Mouse (Mus musculus) urinary bladder, postnatal 14 days (tissue): ENCODE data around the gene Tnfsfm13.

Source experiments
- DNase-seq: peaks from one replicate; pipeline ENCODE4 v3.0.0; 2021; ENCODE audit warnings: low spot score

The Tnfsfm13 gene

DNA sequence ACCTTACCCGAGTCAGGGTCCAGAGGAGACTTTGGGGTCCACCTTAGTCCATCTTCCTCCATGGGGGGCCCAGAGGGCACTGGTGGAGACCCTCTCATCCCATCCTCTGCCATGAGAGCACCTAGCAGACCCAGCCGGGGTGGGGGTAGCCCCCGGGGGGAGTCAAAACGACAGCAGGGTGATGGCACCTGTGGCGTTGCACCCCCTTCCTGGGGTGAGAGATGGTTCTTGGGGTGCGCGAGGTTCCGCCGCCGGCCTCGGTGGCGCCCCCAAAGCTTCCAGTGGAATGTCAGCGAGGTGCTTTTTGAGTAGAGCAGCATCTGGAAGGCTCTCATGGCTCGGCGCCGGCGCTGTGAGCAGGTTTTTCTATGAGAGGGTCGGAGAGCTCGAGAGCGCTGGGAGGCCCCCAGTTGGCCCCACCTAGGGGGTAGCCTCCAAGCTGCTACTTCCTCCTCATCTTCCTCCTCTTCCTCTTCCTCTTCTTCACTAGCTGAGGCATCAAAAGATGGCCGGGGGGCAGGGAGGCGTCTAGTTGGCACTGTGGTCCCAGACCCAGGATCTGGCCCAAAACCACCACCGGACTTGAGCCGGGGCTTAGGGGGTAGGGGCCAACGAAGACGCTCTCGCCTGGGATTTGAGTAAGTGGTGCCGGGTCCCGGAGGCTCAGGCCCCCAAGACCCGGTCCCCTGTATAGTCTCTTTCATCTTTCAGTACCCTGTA is 15.6 kb downstream of the Tnfsfm13 start:
- no peak for DNase-seq

DNA sequence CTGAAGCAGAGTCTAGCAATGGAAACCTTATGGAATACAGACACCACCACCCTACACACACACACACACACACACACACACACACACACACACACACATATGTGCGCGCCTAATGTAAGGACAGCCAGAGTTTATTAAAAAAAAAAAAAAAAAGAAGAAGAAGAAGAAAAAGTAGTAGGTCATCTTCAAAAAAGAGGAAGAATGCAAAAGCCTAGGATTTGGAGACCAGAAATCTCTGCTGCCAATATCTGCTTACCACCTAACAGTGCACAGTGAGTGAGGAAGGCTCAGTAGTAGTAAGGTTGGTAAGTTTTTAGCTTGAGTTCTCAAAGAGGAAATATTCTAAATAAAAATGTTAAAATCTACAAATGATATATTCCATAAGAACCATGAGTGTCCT is 16.8 kb downstream of the Tnfsfm13 start:
- no peak for DNase-seq

DNA sequence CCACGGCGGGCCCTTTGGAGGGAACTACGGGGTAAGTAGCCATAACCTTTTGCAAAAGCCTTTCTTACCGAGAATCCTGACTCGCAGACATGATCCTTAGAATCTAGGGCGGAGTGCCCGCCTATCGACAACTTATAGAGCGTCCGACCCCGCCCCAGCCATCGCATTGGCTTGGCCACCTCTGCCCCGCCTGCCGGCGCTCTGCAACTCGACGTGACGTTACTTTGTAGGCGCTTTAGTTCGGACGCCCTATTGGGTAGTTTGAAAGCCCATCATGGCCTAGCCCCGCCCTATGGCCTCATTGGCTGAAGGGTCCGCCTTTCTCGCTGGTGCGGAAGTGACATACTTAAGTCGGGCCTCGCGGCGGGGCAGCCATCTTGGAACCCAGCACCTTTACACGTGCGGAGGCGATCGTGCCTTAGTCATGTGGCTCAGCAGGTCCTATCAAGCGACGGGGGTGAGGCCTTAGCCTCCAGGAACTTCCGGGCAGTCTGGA is 23.6 kb downstream of the Tnfsfm13 start, which contains the start of gene Eif4a1:
Gene Eif4a1, minus strand, starts transcription at position 213 of the 496 bp plus-strand sequence.
- peak; percentile 100 for DNase-seq

DNA sequence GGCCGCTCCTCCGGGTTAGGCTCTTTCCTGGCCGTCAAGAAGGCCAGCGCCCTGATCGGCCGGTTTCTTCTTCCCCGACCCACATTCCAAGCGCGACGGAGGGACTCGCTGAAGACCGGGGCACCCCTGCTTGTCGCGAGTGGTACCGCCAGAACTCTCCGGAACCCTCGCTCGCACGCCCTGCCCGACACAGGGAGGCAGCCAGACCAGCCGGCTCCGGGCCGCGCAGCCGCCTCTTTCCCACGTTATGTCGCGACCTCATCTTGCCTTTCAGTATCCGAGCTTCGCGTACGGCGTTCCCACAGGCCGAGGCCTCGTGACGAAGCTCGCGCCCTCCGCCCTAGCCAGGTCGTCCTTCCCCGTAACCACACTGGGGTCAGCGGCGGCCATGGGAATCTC is 24.2 kb downstream of the Tnfsfm13 start:
- DNase-seq, result no peak

DNA sequence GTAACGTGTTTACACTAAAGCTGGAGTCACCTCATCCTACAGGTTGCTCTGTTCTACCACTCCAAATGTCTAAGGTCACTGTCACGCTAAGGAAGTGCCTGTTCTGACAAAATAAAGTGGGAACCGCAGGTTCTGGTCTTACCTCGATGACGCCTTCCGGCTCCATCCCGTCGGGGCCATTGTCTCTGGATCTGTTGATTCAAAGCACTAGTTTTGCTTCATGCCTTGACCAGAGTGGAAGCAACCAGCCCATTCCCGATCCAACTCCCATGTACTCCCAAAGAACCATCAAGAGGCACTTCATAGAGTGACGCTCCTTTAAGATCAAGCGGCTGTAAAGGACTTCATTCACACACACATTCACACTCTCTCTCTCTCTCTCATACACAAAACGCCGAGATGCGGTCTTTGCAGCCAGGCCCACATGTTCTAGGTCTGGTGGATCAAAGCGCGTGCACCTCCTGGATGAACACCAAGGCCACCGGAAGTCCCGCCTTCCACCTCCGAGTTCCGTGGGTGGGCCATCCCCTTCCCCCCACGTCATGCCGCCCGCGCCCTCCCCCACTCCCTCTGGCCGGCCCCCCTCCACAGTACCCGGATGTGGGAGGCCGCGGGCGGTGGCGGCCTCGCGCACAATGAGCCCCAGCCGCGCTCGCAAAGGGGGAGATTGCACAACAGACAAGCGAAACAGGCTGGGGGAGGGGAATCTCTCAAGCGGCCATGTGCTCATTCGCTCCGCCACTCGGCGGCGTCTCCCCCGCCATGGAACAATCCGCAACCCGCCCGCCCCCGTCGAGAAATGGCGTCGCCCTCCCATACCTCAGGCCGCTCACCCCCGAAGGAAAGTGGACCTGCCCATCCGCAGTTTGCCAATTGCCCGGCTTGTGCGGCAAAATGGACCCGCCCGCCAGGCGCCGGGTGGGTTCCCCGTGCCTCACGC is 24.8 kb downstream of the Tnfsfm13 start:
- peak; percentile 94 for DNase-seq

DNA sequence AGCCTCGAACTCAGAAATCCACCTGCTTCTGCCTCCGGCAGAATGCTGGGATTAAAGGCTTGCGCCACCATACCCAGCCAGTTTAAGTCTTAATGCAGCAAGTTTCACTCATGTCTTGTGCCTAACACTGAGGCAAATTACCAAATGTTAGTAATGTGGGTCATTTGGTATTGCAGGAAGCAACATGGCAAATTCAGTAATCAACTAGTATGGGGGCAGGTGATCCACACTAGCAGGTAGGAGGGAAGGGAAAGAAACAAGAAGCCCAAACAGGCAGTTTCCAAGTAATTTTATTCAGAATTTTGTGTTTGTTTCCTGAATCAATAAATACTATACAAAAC is 29.3 kb downstream of the Tnfsfm13 start:
- DNase-seq, result no peak

DNA sequence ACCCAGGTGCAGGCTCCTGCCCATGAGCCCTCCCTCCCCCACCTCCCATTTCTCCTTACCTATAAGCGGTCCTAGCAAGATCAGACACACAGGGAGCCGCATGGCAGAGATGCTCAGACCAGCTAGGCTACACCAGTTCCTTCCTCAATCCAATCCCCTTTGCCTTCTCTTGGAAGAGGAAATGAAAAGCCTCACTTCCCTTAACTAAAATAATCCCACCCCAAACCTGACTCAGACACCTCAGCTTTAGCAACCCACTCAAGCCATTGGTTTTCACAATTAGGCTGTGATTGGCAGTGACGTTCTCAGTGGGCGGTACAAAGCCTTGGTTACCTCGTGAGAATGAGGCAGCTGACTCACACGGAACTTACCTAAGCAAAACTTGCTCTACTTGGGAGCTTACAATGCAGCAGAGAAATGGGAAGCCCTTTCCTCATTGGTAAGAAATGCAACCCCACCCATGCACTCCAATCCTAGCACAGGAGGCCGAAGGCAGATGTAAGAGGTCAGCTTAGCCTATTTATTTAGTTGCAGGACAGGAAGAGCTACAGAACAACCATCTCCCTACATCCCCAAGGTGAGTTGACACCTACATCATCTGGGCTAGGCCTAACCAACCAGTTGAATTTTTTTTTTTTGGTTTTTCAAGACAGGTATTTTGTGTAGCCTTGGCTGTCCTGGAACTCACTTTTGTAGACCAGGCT is 29.8 kb downstream of the Tnfsfm13 start, which contains the start of gene Cd68:
Gene Cd68, minus strand, starts transcription at position 193 of the 704 bp plus-strand sequence.
- DNase-seq, result peak; percentile 58

DNA sequence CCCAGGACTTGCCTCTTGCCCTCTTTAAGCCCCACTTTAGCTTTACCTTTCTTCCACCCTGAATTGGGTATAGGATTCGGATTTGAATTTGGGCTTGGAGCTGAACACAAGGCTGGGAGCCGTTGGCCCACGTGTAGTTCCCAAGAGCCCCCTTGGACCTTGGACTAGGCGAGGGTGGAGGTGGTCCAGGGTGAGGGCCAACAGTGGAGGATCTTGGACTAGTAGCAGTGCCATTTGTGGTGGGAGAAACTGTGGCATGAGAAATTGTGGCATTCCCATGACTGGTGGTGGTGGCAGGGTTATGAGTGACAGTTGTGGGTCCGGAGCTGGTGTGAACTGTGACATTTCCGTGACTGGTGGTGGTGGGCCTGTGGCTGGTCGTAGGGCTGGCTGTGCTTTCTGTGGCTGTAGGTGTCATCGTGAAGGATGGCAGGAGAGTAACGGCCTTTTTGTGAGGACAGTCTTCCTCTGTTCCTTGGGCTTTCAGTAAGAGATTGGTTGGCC is 30.4 kb downstream of the Tnfsfm13 start:
- DNase-seq, result no peak

DNA sequence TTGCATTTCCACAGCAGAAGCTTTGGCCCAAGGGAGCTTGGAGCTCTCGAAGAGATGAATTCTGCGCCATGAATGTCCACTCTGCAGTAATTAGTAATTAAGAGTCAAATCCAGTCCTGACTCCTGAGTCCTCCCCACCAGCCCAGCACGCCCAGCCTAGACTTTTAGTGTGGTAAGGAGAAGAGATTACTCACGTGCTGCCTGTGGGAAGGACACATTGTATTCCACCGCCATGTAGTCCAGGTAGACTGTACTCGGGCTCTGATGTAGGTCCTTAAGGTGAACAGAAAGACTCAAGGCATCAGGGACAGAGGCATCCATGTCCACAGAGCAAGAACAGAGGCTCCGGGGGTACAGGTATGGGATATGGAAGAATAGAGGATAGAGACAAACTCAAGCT is 31.1 kb downstream of the Tnfsfm13 start:
- no peak for DNase-seq

DNA sequence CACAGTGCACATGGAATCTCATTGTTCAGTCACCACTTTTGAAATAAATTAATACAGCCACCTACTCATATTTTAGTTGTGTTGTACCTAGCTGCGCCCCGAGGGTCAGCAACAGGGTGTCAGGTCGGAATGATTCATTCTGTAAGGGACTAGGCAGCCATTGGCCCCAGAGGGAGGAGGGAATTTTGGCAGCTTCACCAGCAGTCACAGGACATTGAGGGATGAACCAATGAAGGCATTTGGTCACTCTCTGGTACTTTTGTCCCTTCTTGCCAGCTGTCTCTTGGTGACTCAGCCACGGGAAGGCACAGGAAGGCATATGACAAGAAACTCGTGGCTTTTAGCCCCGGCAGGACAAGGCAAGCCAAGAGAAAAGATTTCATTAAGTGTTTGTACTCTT is 32.1 kb downstream of the Tnfsfm13 start:
- DNase-seq, result no peak

DNA sequence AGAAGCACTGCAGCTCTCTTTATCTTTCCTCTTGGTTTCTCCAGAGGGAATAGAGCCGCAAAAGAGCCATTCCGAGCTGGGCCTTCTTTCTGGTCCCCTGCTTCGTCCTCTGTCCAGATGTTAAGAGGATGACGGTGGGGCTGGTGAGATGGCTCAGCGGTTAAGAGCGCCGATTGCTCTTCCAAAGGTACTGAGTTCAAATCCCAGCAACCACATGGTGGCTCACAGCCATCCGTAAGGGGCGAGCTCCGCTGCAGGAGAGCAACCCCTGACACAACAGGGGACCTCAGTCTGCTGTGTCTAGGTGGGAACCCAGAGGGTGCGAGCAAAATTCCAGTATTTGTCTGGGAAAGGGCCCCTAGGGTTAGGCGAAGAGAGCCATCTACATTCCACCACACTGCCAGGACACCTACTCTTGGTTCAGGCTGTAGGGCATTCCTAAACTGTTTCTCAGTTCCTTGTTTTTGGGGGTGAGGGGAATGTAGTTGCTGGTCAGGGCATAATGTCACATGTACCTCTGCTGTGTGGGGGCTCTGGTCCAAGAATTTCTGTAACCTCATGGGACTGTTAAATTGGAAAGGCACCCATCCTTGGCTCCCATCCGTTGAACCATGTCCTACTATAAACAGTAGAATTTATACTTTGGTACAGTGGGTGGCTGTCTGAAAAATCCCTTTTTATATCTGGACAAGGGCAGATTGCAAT is 32.8 kb downstream of the Tnfsfm13 start:
- no peak for DNase-seq

DNA sequence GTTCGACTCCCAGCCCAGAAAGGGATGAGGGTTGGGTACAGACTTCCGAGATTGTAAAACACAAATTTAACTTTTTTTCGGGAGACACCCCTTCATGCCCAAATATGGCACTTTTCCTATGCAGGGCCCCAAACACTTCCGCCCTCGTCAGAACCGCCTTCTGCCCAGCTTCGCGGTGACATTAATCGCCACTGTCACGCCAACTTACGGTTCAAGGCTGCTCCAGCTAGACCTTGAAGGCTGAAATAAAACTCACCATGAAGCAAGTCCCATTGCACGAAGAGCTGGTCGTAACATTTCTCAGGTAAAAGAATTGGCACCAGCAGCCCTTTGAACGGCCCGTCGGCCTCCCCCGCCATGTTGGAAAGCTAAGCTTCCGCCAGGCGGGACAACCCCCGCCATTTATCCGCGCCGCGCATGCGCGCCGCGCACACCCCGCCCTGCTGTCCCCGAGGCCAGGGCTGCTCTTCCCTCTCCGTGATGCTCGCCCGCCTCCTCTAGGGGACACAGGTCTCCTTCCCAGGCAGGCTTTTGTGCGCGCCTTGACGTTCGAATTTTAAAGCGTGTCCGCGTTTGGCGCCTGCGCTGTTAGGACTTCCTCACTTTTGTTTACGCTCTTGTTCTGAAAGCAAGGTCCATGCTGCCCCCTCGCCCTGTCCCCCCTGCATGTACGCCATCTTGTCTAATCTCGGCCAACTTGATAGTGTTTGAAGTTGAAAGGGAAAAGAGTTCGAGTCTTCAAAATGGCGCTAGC is 33.5 kb downstream of the Tnfsfm13 start, which contains the start of gene Mpdu1:
Gene Mpdu1, minus strand, starts transcription at position 430 of the 754 bp plus-strand sequence.
- DNase-seq, result peak; percentile 92

DNA sequence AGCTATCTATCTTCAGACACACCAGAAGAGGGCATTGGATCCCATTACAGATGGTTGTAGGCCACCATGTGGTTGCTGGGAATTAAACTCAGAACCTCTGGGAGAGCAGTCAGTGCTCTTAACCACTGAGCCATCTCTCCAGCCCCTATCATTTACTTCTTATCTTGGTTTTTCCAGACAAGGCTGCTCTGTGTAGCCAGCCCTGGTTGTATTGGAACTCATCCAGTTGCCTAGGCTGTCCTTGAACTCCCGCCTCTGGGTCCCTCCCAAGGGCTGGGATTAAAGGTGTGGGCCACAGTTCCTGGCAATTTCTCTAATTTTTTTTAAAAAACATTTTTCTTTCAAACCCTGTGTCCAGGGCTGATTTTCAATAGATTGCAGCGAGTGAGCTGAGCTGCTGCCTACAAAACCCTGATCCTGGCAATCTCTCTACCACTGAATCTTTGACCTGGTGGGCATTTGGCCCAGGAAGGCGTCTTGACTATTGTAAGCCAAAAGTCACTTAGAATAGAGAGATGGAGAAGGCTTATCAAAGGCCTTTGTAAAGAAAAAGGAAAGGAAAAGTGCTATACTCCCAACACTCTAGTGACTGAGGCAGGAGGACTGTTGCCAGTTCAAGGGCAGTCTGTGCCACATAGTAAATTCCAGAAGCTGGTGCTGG is 34.5 kb downstream of the Tnfsfm13 start:
- no peak for DNase-seq

DNA sequence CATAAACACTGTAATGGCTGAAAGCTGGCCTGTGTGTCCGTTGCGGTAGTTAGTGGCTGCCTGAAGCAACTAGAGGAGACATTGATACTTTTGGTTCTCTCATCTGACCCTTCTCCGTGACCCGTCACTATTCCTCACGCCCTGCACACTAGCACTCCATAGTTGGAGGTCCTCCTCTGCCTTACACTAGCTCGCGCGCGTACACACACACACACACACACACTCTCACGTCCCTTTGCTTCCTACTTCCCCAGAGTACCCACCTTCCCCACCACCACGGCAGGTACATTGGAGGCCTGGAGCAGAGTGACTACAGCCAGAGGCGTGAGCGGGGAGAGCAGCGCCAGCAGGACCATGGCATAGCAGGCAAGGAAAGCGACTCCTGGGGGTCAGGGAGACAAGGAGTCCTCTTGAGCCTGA is 38.4 kb downstream of the Tnfsfm13 start:
- no peak for DNase-seq

DNA sequence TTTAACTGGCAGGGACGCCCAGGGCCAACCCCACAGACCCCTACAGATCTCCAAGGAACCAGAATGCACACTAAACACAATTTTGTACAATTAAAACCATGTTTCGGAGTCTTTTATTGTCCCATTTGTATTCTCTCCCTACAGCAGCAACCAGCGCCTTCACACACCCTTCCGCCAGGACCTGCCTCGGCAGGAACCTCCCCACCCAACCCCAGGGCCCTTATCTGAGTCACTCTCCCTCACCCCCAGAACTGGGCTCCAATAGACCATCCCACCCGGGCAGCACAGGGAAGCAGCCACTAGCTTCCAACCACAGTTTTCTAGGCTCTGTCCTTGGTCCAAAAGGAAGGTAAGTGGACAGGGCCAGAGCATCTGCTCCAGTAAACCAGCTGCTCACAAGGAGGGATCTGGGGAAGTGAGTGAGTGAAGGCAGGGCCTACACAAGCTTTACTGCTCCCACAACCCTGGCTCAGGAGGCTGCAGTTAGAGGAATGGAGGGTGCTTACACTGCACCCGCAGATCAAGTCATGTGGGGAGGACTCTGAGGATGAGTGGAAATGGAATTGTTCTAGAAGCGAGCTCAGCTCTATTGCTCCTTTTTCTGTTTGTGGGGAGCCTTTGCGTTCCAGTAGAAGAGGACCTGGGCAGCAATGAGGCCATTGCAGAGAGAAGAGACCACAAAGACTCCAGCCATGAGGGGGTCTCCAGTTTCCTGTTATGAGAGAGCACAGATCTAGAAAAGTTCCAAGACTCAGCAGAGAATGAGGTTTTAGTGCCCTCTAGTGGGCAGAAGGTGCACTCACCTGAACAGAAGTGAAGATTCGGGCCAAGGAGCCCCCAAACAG is 39.1 kb downstream of the Tnfsfm13 start:
- DNase-seq, result peak; percentile 68

DNA sequence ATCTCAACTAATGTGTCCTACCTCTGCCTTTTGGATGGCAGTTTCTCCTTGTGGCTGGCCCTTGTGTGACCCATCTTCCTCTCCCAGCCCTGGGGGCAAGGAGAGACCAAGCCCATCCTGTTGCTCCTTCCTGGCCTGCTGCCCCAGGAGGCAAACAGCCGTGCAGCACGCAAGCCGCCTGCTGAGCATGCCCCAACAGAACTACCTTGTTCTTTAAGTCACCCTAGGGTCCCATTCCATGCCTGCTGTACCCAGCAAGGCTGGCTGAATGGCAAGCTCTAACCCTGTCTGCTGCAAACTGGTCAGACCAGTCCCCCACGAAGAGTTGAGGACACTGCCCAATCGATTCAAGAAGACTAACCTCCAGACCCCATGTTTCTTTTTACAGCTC is 39.8 kb downstream of the Tnfsfm13 start:
- peak; percentile 70 for DNase-seq

DNA sequence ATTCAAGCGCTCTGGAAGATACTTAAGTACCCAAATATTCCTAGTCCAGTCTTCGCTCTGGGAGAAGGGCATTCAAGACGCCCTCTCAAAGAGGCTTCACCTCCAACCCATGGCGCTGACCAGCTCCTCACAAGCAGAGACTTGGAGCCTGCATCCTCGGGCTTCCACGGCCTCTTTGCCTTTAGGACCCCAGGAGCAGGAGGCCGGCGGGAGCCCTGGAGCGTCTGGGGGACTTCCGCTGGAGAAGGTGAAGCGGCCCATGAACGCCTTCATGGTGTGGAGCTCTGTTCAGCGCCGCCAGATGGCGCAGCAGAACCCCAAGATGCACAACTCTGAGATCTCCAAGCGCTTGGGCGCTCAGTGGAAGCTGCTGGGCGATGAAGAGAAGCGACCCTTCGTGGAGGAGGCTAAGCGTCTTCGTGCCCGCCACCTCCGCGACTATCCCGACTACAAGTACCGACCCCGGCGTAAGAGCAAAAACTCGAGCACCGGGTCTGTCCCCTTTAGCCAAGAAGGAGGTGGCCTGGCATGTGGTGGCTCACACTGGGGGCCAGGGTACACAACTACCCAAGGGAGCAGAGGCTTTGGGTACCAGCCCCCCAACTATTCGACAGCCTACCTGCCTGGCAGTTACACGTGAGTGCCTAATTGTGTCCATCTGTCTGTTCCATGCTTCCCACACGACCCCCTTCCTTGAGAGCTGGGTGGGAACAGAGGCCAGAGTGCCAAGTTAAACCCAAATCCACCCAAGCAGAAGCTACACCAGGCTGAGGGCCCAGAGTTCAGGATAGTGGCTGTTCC is 40.4 kb downstream of the Tnfsfm13 start, which contains the start of gene Sox15:
Gene Sox15, plus strand, starts transcription at position 51 of the 801 bp plus-strand sequence.
- peak; percentile 77 for DNase-seq

DNA sequence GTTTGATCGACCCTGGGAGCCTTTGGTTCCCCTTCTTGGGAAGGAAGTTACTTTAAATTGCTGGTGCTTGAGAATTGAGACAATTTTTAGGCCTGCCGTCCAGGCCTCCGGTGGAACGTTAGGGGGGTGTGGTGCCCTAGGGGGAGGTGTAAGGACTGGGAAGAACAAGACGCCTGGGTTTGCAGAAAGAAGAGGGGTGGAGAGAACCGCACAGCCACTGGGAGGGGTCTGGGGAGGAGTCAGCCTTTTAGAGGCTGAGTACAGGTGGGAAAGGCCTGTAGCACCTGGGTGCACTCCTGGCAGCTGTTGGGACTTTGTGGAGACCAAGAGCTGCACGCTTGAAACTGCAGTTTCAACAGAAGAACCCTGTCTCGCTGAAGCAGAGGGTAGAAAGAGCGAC is 41.1 kb downstream of the Tnfsfm13 start:
- DNase-seq, result peak; percentile 57
